13 mouse cellular contexts compared by ENCODE assay signal in the genomic region with DNA sequence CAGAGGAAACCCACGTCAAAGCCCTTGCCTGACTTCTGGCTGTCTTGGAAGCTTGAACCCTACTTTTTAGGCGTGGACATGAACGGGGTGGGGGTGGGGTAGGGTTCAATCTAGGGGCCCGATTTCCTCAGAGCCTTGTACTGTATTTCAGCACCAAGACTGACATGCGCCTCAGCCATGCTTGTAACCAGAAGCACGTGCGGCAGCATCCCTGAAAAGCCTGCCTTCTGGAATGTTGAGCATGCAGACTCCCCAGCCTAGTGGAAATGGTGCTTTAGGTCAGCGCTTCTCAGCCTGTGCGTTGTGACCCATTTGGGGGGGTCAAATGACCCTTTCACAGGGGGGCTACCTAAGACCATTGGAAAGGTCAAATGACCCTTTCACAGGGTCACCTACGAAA. TPM values are rescaled to one million over a fixed set of nuclear protein-coding genes. Genes with fewer than 3 reads are reported as not detected.
DNase-seq lines count a peak whose midpoint lies in the region; ATAC-seq and TF ChIP-seq lines count a peak whose summit lies in the region.
"Had no signal": no experiment of that assay in that cellular context is flagged by ENCODE, and none has a peak within 500 bp of the region (broad histone marks: within the 10 kb centered on the region; RNA-seq: fewer than 3 reads in every experiment).

No protein-coding gene starts in this region.

- no peak overlapping the region for H3K4me2 ChIP-seq in forebrain, embryonic 12.5 days
- H3K4me2 ChIP-seq in forebrain, postnatal 0 days (ENCODE audit: low read depth), result no peak overlapping the region
- H3K4me2 ChIP-seq in kidney, embryonic 16.5 days (replicated peaks; ENCODE audit: low read depth, low read length), result no peak overlapping the region
- H3K4me2 ChIP-seq in forebrain, embryonic 13.5 days, result no peak overlapping the region

- H3K4me1 ChIP-seq in forebrain, embryonic 12.5 days, result peaks cover 50% of the 10 kb centered on the region
- no peaks in the 10 kb centered on the region for H3K4me1 ChIP-seq in forebrain, postnatal 0 days (ENCODE audit: insufficient read depth)
- H3K4me1 ChIP-seq in kidney, embryonic 16.5 days (ENCODE audit: insufficient read depth, low read length), result peaks cover 20% of the 10 kb centered on the region
- peaks cover 56% of the 10 kb centered on the region for H3K4me1 ChIP-seq in forebrain, embryonic 13.5 days

- no peaks in the 10 kb centered on the region for H3K9me3 ChIP-seq in forebrain, embryonic 12.5 days
- no peaks in the 10 kb centered on the region for H3K9me3 ChIP-seq in forebrain, postnatal 0 days (ENCODE audit: low read length)
- H3K9me3 ChIP-seq in kidney, embryonic 16.5 days (ENCODE audit: low read length), result no peaks in the 10 kb centered on the region
- H3K9me3 ChIP-seq in forebrain, embryonic 13.5 days (replicated peaks), result no peaks in the 10 kb centered on the region

- H3K9ac ChIP-seq in forebrain, embryonic 12.5 days, result no peak overlapping the region
- no peak overlapping the region for H3K9ac ChIP-seq in forebrain, postnatal 0 days
- H3K9ac ChIP-seq in kidney, embryonic 16.5 days (replicated peaks; ENCODE audit: low read length), result no peak overlapping the region
- no peak overlapping the region for H3K9ac ChIP-seq in forebrain, embryonic 13.5 days
- H3K9ac ChIP-seq: liver, embryonic 14.5 days had no signal

- peaks cover 14% of the 10 kb centered on the region for H3K36me3 ChIP-seq in forebrain, embryonic 12.5 days (replicated peaks)
- no peaks in the 10 kb centered on the region for H3K36me3 ChIP-seq in forebrain, postnatal 0 days (ENCODE audit: insufficient read depth)
- peaks cover 18% of the 10 kb centered on the region; the same call in 1 of the 2 replicates for H3K36me3 ChIP-seq in kidney, embryonic 16.5 days (ENCODE audit: insufficient read depth, low read length)
- no peaks in the 10 kb centered on the region for H3K36me3 ChIP-seq in forebrain, embryonic 13.5 days (ENCODE audit: poor library complexity, severe bottlenecking)

- H3K4me3 ChIP-seq in forebrain, embryonic 12.5 days (replicated peaks), result no peak overlapping the region
- no peak overlapping the region for H3K4me3 ChIP-seq in forebrain, postnatal 0 days (ENCODE audit: low read depth, low read length)
- no peak overlapping the region for H3K4me3 ChIP-seq in kidney, embryonic 16.5 days (ENCODE audit: low read length)
- H3K4me3 ChIP-seq in forebrain, embryonic 13.5 days, result no peak overlapping the region
- H3K4me3 ChIP-seq: erythroblast, embryonic 14.5 days had no signal

- no peak overlapping the region for H3K27ac ChIP-seq in forebrain, embryonic 12.5 days
- H3K27ac ChIP-seq in forebrain, postnatal 0 days (ENCODE audit: low read depth, low read length), result no peak overlapping the region
- no peak overlapping the region for H3K27ac ChIP-seq in kidney, embryonic 16.5 days (ENCODE audit: low read length)
- no peak overlapping the region for H3K27ac ChIP-seq in forebrain, embryonic 13.5 days
- H3K27ac ChIP-seq: liver, embryonic 14.5 days had no signal

- TF ChIP-seq CTCF in forebrain, postnatal 0 days (IDR thresholded peaks at IDR 0.05; ENCODE audit: low read depth), result no peak

- ATAC-seq in forebrain, embryonic 12.5 days (ENCODE audit: low FRiP score), result peak; percentile 44; the same call in 1 of the 2 replicates
- no peak for ATAC-seq in forebrain, postnatal 0 days
- peak; percentile 36; the same call in 1 of the 2 replicates for ATAC-seq in kidney, embryonic 16.5 days (ENCODE audit: low FRiP score, low TSS enrichment)
- peak; percentile 37 for ATAC-seq in forebrain, embryonic 13.5 days

- WGBS in forebrain, embryonic 12.5 days, result 39% methylated on average over 10 of the region's 10 CpGs
- WGBS in forebrain, postnatal 0 days, result 51% methylated on average over 10 of the region's 10 CpGs
- 49% methylated on average over 10 of the region's 10 CpGs for WGBS in kidney, embryonic 16.5 days
- WGBS in forebrain, embryonic 13.5 days, result 41% methylated on average over 10 of the region's 10 CpGs

- no peak for DNase-seq in forebrain, postnatal 0 days
- no peak for DNase-seq in kidney, adult 18-20 months
- peak; percentile 47 for DNase-seq in ES-CJ7 (ENCODE audit: low read depth, low spot score)
- DNase-seq in layer of hippocampus, postnatal 36 days, result no peak
- no peak for DNase-seq in urinary bladder, postnatal 14 days (ENCODE audit: low spot score)
- DNase-seq: adrenal gland, postnatal 25 days; cerebellum, adult 18-20 months; right cerebral cortex, postnatal 14 days had no signal

- no peaks in the 10 kb centered on the region for H3K27me3 ChIP-seq in forebrain, embryonic 12.5 days
- H3K27me3 ChIP-seq in forebrain, postnatal 0 days (ENCODE audit: insufficient read depth, low read length), result no peaks in the 10 kb centered on the region
- H3K27me3 ChIP-seq in kidney, embryonic 16.5 days (ENCODE audit: insufficient read depth, low read length), result no peaks in the 10 kb centered on the region
- no peaks in the 10 kb centered on the region for H3K27me3 ChIP-seq in forebrain, embryonic 13.5 days

RNA-seq across cellular contexts. Expression of gene Fat1, which starts 25.2 kb away (rescaled TPM):
- polyA plus RNA-seq in forebrain, embryonic 12.5 days (2016; fragmentation: Nextera tagmentation; extraction: Ambion mirVana), result 22.2 and 22.7 TPM in 2 replicates
- 47.0 and 66.7 TPM in 2 replicates for total RNA-seq in forebrain, postnatal 0 days (2014; rRNA removed)
- 6.4 and 8.0 TPM in 2 replicates for polyA plus RNA-seq in forebrain, postnatal 0 days (2015; fragmentation: Nextera tagmentation; extraction: Ambion mirVana)
- polyA plus RNA-seq in kidney, embryonic 16.5 days (2015; fragmentation: Nextera tagmentation; extraction: Ambion mirVana), result 19.9 and 20.9 TPM in 2 replicates
- polyA plus RNA-seq in forebrain, embryonic 13.5 days (2015; fragmentation: Nextera tagmentation; extraction: Ambion mirVana), result 10.0 and 14.2 TPM in 2 replicates
- 10 to 100 TPM; 21.6 to 27.6 TPM for total RNA-seq in layer of hippocampus, postnatal 36 days (2021)
